Mouse (Mus musculus) spleen, adult 2 months (tissue): Measurements from ENCODE around the gene Erv3.

Experiments
- CTCF ChIP-seq: fragments of 200-500 bp; IDR thresholded peaks from 2 replicates; pipeline ENCODE4 v1.5.1; 2011; ENCODE audit warnings: mild to moderate bottlenecking, inconsistent platforms; ENCODE audit not compliant: insufficient read depth, insufficient read length, insufficient replicate concordance; ENCODE audit errors: extremely low read depth
- POLR2A ChIP-seq: fragments of 200-500 bp; IDR thresholded peaks from 2 replicates; pipeline ENCODE4 v1.6.1; 2011; ENCODE audit warnings: low read depth, low read length, inconsistent platforms

GRCm38 (mm10) chr2:131806863-131807262, 52.7 kb downstream of the Erv3 start:
- no peak for TF ChIP-seq CTCF
- no peak for TF ChIP-seq POLR2A
